ENCODE assay signal across 9 mouse cellular contexts in genomic region chr7:113268287-113268686, GRCm38 (mm10).
DNase-seq lines count a peak whose midpoint lies in the region; ATAC-seq and TF ChIP-seq lines count a peak whose summit lies in the region.
"Had no signal": no experiment of that assay in that cellular context is flagged by ENCODE, and none has a peak within 500 bp of the region (broad histone marks: within the 10 kb centered on the region; RNA-seq: fewer than 3 reads in every experiment).

No protein-coding gene starts in this region.

- no peaks in the 10 kb centered on the region for H3K4me1 ChIP-seq in embryonic facial prominence, embryonic 14.5 days (ENCODE audit: control insufficient read depth, insufficient read depth, low read length)
- no peaks in the 10 kb centered on the region for H3K4me1 ChIP-seq in lung, postnatal 0 days (ENCODE audit: insufficient read depth, low read depth, low read length)
- peaks cover 15% of the 10 kb centered on the region for H3K4me1 ChIP-seq in small intestine, adult 2 months (ENCODE audit: control insufficient read depth, insufficient read depth, insufficient read length, low read length)

- WGBS in embryonic facial prominence, embryonic 14.5 days, result 81% methylated on average over 9 of the region's 9 CpGs
- WGBS in lung, postnatal 0 days, result 76% methylated on average over 9 of the region's 9 CpGs
- WGBS in small intestine, adult 2 months, result 40% methylated on average over 9 of the region's 9 CpGs

- no peaks in the 10 kb centered on the region for H3K27me3 ChIP-seq in embryonic facial prominence, embryonic 14.5 days (replicated peaks; ENCODE audit: control insufficient read depth, insufficient read depth, low read length)
- no peaks in the 10 kb centered on the region for H3K27me3 ChIP-seq in lung, postnatal 0 days (replicated peaks; ENCODE audit: insufficient read depth, low read length)
- no peaks in the 10 kb centered on the region for H3K27me3 ChIP-seq in small intestine, adult 2 months (ENCODE audit: control insufficient read depth, insufficient read depth, low read length)
- H3K27me3 ChIP-seq: neural tube, embryonic 12.5 days had no signal

- H3K36me3 ChIP-seq in embryonic facial prominence, embryonic 14.5 days (ENCODE audit: control insufficient read depth, insufficient read depth, low read length), result no peaks in the 10 kb centered on the region
- H3K36me3 ChIP-seq in lung, postnatal 0 days (ENCODE audit: insufficient read depth, low read length), result no peaks in the 10 kb centered on the region
- no peaks in the 10 kb centered on the region for H3K36me3 ChIP-seq in small intestine, adult 2 months (ENCODE audit: control insufficient read depth, insufficient read depth, low read length)
- H3K36me3 ChIP-seq: neural tube, embryonic 12.5 days had no signal

- peak; percentile 30; the same call in 1 of the 2 replicates for ATAC-seq in embryonic facial prominence, embryonic 14.5 days (ENCODE audit: low read depth)
- peak; percentile 32 for ATAC-seq in lung, postnatal 0 days
- ATAC-seq in monocyte, adult 5-6 weeks (replicated peaks; ENCODE audit: insufficient number of reproducible peaks, low FRiP score, low TSS enrichment, poor library complexity, severe bottlenecking), result no peak; the same call in 1 of the 2 replicates

- H3K9ac ChIP-seq in embryonic facial prominence, embryonic 14.5 days (ENCODE audit: low read depth, low read length), result no peak overlapping the region
- no peak overlapping the region for H3K9ac ChIP-seq in lung, postnatal 0 days (replicated peaks; ENCODE audit: low read depth)
- H3K9ac ChIP-seq: neural tube, embryonic 12.5 days had no signal

- TF ChIP-seq CTCF in lung, postnatal 0 days (IDR thresholded peaks at IDR 0.05), result peak; percentile 88
- peak; percentile 76; the same call in 1 of the 2 replicates for TF ChIP-seq CTCF in small intestine, adult 2 months (IDR thresholded peaks at IDR 0.05; ENCODE audit: extremely low read depth, insufficient read length, insufficient replicate concordance, low read depth, low read length)

- DNase-seq in ovary, adult 18-20 months (ENCODE audit: low spot score), result peak; percentile 26
- no peak for DNase-seq in ovary, postnatal 10 days (ENCODE audit: low spot score)
- DNase-seq in adrenal gland, postnatal 36 days, result peak; percentile 72 to 79
- DNase-seq in embryonic facial prominence, embryonic 14.5 days (ENCODE audit: low spot score), result peak; percentile 44
- peak; percentile 48 to 74 for DNase-seq in kidney, adult 8-10 months
- DNase-seq in lung, postnatal 0 days (ENCODE audit: low spot score), result peak; percentile 58

- no peak overlapping the region for H3K4me3 ChIP-seq in embryonic facial prominence, embryonic 14.5 days (ENCODE audit: low read depth, low read length)
- no peak overlapping the region for H3K4me3 ChIP-seq in lung, postnatal 0 days (ENCODE audit: low read depth, low read length)
- no peak overlapping the region for H3K4me3 ChIP-seq in small intestine, adult 2 months (ENCODE audit: low read depth, low read length)
- H3K4me3 ChIP-seq: neural tube, embryonic 12.5 days had no signal

- no peaks in the 10 kb centered on the region for H3K9me3 ChIP-seq in embryonic facial prominence, embryonic 14.5 days (ENCODE audit: control insufficient read depth, low read length)
- H3K9me3 ChIP-seq in lung, postnatal 0 days (ENCODE audit: low read length), result no peaks in the 10 kb centered on the region
- H3K9me3 ChIP-seq: neural tube, embryonic 12.5 days had no signal

- no peak for TF ChIP-seq EP300 in lung, postnatal 0 days (IDR thresholded peaks at IDR 0.05)

- no peak overlapping the region for H3K27ac ChIP-seq in embryonic facial prominence, embryonic 14.5 days (replicated peaks; ENCODE audit: low read depth, low read length)
- no peak overlapping the region for H3K27ac ChIP-seq in lung, postnatal 0 days (ENCODE audit: low read length)
- H3K27ac ChIP-seq in small intestine, adult 2 months (ENCODE audit: insufficient read depth, low read depth, low read length), result no peak overlapping the region
- H3K27ac ChIP-seq: neural tube, embryonic 12.5 days had no signal

- TF ChIP-seq POLR2A in small intestine, adult 2 months (IDR thresholded peaks at IDR 0.05; ENCODE audit: low read depth, low read length), result no peak

- H3K4me2 ChIP-seq in embryonic facial prominence, embryonic 14.5 days (ENCODE audit: low read depth, low read length), result no peak overlapping the region
- H3K4me2 ChIP-seq in lung, postnatal 0 days (replicated peaks; ENCODE audit: low read depth, low read length), result no peak overlapping the region
- H3K4me2 ChIP-seq: neural tube, embryonic 12.5 days had no signal
